Mouse (Mus musculus): Measurements from ENCODE around the gene Slc22a12. TPM values are rescaled to one million over a fixed set of nuclear protein-coding genes. Genes with fewer than 3 reads are reported as not detected.

Slc22a12 gene
- 0.05 TPM in 1 of 2 replicates, not detected in the other for polyA plus RNA-seq (2012; rRNA removed)

GRCm38 (mm10) chr19:6542367-6543034 is at the start of gene Slc22a12:
Slc22a12 (minus strand) TSS chr19:6543032.

Other genes starting within 250 kb of the Slc22a12 start
- 6.8 and 8.0 TPM in 2 replicates for gene Cdc42bpg, start 236.6 kb downstream of the Slc22a12 start, polyA plus RNA-seq (2012; rRNA removed)
- gene Men1, start 208.1 kb downstream of the Slc22a12 start, polyA plus RNA-seq (2012; rRNA removed), result 84.2 and 116 TPM in 2 replicates
- gene Map4k2, start 201.9 kb downstream of the Slc22a12 start, polyA plus RNA-seq (2012; rRNA removed), result 52.5 and 65.3 TPM in 2 replicates
- 223 and 269 TPM in 2 replicates for gene Sf1, start 179.3 kb downstream of the Slc22a12 start, polyA plus RNA-seq (2012; rRNA removed)
- 6.3 and 8.2 TPM in 2 replicates for gene Pygm, start 158.6 kb downstream of the Slc22a12 start, polyA plus RNA-seq (2012; rRNA removed)
- 24.6 and 28.9 TPM in 2 replicates for gene Rasgrp2, start 143.7 kb downstream of the Slc22a12 start, polyA plus RNA-seq (2012; rRNA removed)
- gene Nrxn2, start 124.3 kb downstream of the Slc22a12 start, polyA plus RNA-seq (2012; rRNA removed), result 33.9 and 37.2 TPM in 2 replicates